Mouse (Mus musculus): Measurements from ENCODE around the gene Atp6v0e2. TPM values are rescaled to one million over a fixed set of nuclear protein-coding genes. Genes with fewer than 3 reads are reported as not detected.

The Atp6v0e2 gene
- total RNA-seq, 2 experiments from 2014 or later: not detected

GRCm38 (mm10) chr6:48538841-48539737 is 1.7 kb downstream of the Atp6v0e2 start:
- ATAC-seq (replicated peaks; ENCODE audit: poor library complexity, severe bottlenecking): peak; percentile 66

- ATAC-seq (replicated peaks; ENCODE audit: poor library complexity, severe bottlenecking): no peak
These were observed 2.4 kb downstream of the Atp6v0e2 start for GRCm38 (mm10) chr6:48539860-48540259.

- no peak for ATAC-seq (replicated peaks; ENCODE audit: poor library complexity, severe bottlenecking)
These were observed 3.3 kb downstream of the Atp6v0e2 start for GRCm38 (mm10) chr6:48540721-48541120.

GRCm38 (mm10) chr6:48541560-48542450 is 4.4 kb downstream of the Atp6v0e2 start:
- peak; percentile 44 for ATAC-seq (replicated peaks; ENCODE audit: poor library complexity, severe bottlenecking)

- ATAC-seq (replicated peaks; ENCODE audit: poor library complexity, severe bottlenecking): no peak
These were observed 5.2 kb downstream of the Atp6v0e2 start for GRCm38 (mm10) chr6:48542631-48543030.

- no peak for ATAC-seq (replicated peaks; ENCODE audit: poor library complexity, severe bottlenecking)
These were observed 7.8 kb downstream of the Atp6v0e2 start for GRCm38 (mm10) chr6:48545251-48545650.

- peak; percentile 64 for ATAC-seq (replicated peaks; ENCODE audit: poor library complexity, severe bottlenecking)
These were observed 8.9 kb downstream of the Atp6v0e2 start for GRCm38 (mm10) chr6:48546271-48546670.

GRCm38 (mm10) chr6:48546858-48547257 is 9.4 kb downstream of the Atp6v0e2 start:
- ATAC-seq (replicated peaks; ENCODE audit: poor library complexity, severe bottlenecking): no peak

- no peak for ATAC-seq (replicated peaks; ENCODE audit: poor library complexity, severe bottlenecking)
These were observed 10.9 kb downstream of the Atp6v0e2 start for GRCm38 (mm10) chr6:48548314-48548713.

- ATAC-seq (replicated peaks; ENCODE audit: poor library complexity, severe bottlenecking): peak; percentile 42
These were observed 15.5 kb downstream of the Atp6v0e2 start for GRCm38 (mm10) chr6:48552918-48553317.

GRCm38 (mm10) chr6:48553819-48554218 is 16.4 kb downstream of the Atp6v0e2 start:
- ATAC-seq (replicated peaks; ENCODE audit: poor library complexity, severe bottlenecking): no peak

GRCm38 (mm10) chr6:48554280-48555103 is 17.1 kb downstream of the Atp6v0e2 start, which contains the start of gene Lrrc61:
Gene Lrrc61 (plus strand): TSS chr6:48554796.
- ATAC-seq (replicated peaks; ENCODE audit: poor library complexity, severe bottlenecking): peak; percentile 93

GRCm38 (mm10) chr6:48555104-48555890 is 17.9 kb downstream of the Atp6v0e2 start:
- peak; percentile 39 for ATAC-seq (replicated peaks; ENCODE audit: poor library complexity, severe bottlenecking)

- ATAC-seq (replicated peaks; ENCODE audit: poor library complexity, severe bottlenecking): no peak
These were observed 18.5 kb downstream of the Atp6v0e2 start for GRCm38 (mm10) chr6:48555956-48556355.

GRCm38 (mm10) chr6:48565693-48566310 is 28.4 kb downstream of the Atp6v0e2 start:
- no peak for ATAC-seq (replicated peaks; ENCODE audit: poor library complexity, severe bottlenecking)

GRCm38 (mm10) chr6:48566312-48566711 is 28.9 kb downstream of the Atp6v0e2 start:
- no peak for ATAC-seq (replicated peaks; ENCODE audit: poor library complexity, severe bottlenecking)

- ATAC-seq (replicated peaks; ENCODE audit: poor library complexity, severe bottlenecking): peak; percentile 66
These were observed 30.9 kb downstream of the Atp6v0e2 start for GRCm38 (mm10) chr6:48568036-48568984.

Measured in granulocyte monocyte progenitor cell, adult 5-6 weeks (primary cell).